Mouse (Mus musculus): ENCODE results near the gene Tia1. TPM values are rescaled to one million over a fixed set of nuclear protein-coding genes. Genes with fewer than 3 reads are reported as not detected.

Gene Tia1
- polyA plus RNA-seq, 1 experiment from 2014 or later = 235 TPM

- ATAC-seq (ENCODE audit: insufficient read depth, low FRiP score, low TSS enrichment) (no peak), DNase-seq (ENCODE audit: low spot score) (no peak)
- 44% methylated on average over 12 of the region's 12 CpGs for WGBS
- H3K36me3 ChIP-seq (ENCODE audit: control insufficient read depth, insufficient read depth, low read length) = no peaks in the 10 kb centered on the region
- peak overlapping the region; percentile 28; the same call in 1 of the 2 replicates for H3K4me3 ChIP-seq (ENCODE audit: low read depth, low read length)
- peak overlapping the region; percentile 33 for H3K4me2 ChIP-seq (ENCODE audit: low read depth)
- H3K9me3 ChIP-seq (ENCODE audit: control insufficient read depth, low read length) = no peaks in the 10 kb centered on the region
- no peaks in the 10 kb centered on the region for H3K27me3 ChIP-seq (ENCODE audit: control insufficient read depth, insufficient read depth, low read length)
- H3K27ac ChIP-seq (ENCODE audit: low read depth, low read length) = no peak overlapping the region
- no peak overlapping the region for H3K9ac ChIP-seq (ENCODE audit: low read length)
- H3K4me1 ChIP-seq (ENCODE audit: control insufficient read depth, insufficient read depth, low read length) = peaks cover 4% of the 10 kb centered on the region; the same call in 1 of the 2 replicates
These were observed 1.1 kb upstream of the Tia1 start for GRCm38 (mm10) chr6:86402681-86403607.

GRCm38 (mm10) chr6:86403728-86404099 is 305 bp upstream of the Tia1 start:
- no peaks in the 10 kb centered on the region for H3K9me3 ChIP-seq (ENCODE audit: control insufficient read depth, low read length)
- H3K36me3 ChIP-seq (ENCODE audit: control insufficient read depth, insufficient read depth, low read length) = no peaks in the 10 kb centered on the region
- peak overlapping the region; percentile 100; the same call in 1 of the 2 replicates for H3K27ac ChIP-seq (ENCODE audit: low read depth, low read length)
- H3K4me2 ChIP-seq (ENCODE audit: low read depth) = peak overlapping the region; percentile 33
- under 1% methylated on average over 15 of the region's 15 CpGs for WGBS
- H3K9ac ChIP-seq (ENCODE audit: low read length) = no peak overlapping the region; the same call in 1 of the 2 replicates
- peak overlapping the region; percentile 88 for H3K4me3 ChIP-seq (ENCODE audit: low read depth, low read length)
- ATAC-seq (ENCODE audit: insufficient read depth, low FRiP score, low TSS enrichment) (peak; percentile 81), DNase-seq (ENCODE audit: low spot score) (no peak)
- no peaks in the 10 kb centered on the region for H3K27me3 ChIP-seq (ENCODE audit: control insufficient read depth, insufficient read depth, low read length)
- peaks cover 4% of the 10 kb centered on the region; the same call in 1 of the 2 replicates for H3K4me1 ChIP-seq (ENCODE audit: control insufficient read depth, insufficient read depth, low read length)

GRCm38 (mm10) chr6:86404996-86405395 is 977 bp downstream of the Tia1 start:
- WGBS = under 1% methylated on average over 11 of the region's 11 CpGs
- no peak for ATAC-seq (ENCODE audit: insufficient read depth, low FRiP score, low TSS enrichment)
- Histone ChIP-seq H3K9ac (ENCODE audit: low read length) (peak overlapping the region; percentile 99), H3K27me3 (ENCODE audit: control insufficient read depth, insufficient read depth, low read length) (no peaks in the 10 kb centered on the region), H3K36me3 (ENCODE audit: control insufficient read depth, insufficient read depth, low read length) (no peaks in the 10 kb centered on the region), H3K4me1 (ENCODE audit: control insufficient read depth, insufficient read depth, low read length) (peaks cover 4% of the 10 kb centered on the region; the same call in 1 of the 2 replicates), H3K4me2 (ENCODE audit: low read depth) (peak overlapping the region; percentile 46), H3K4me3 (ENCODE audit: low read depth, low read length) (peak overlapping the region; percentile 88), H3K27ac (ENCODE audit: low read depth, low read length) (peak overlapping the region; percentile 100), H3K9me3 (ENCODE audit: control insufficient read depth, low read length) (no peaks in the 10 kb centered on the region)
- peak; percentile 37 for DNase-seq (ENCODE audit: low spot score)

- Histone ChIP-seq H3K9ac (ENCODE audit: low read length) (no peak overlapping the region), H3K4me1 (ENCODE audit: control insufficient read depth, insufficient read depth, low read length) (peaks cover 4% of the 10 kb centered on the region; the same call in 1 of the 2 replicates), H3K36me3 (ENCODE audit: control insufficient read depth, insufficient read depth, low read length) (no peaks in the 10 kb centered on the region), H3K27me3 (ENCODE audit: control insufficient read depth, insufficient read depth, low read length) (no peaks in the 10 kb centered on the region), H3K4me2 (ENCODE audit: low read depth) (peak overlapping the region; percentile 43), H3K9me3 (ENCODE audit: control insufficient read depth, low read length) (no peaks in the 10 kb centered on the region), H3K27ac (ENCODE audit: low read depth, low read length) (no peak overlapping the region), H3K4me3 (ENCODE audit: low read depth, low read length) (peak overlapping the region; percentile 88; the same call in 1 of the 2 replicates)
- ATAC-seq (ENCODE audit: insufficient read depth, low FRiP score, low TSS enrichment) (no peak), DNase-seq (ENCODE audit: low spot score) (no peak)
These were observed 2.3 kb downstream of the Tia1 start for GRCm38 (mm10) chr6:86406306-86406705.

- H3K36me3 ChIP-seq (ENCODE audit: control insufficient read depth, insufficient read depth, low read length) = peaks cover 10% of the 10 kb centered on the region
These were observed 14.7 kb downstream of the Tia1 start for GRCm38 (mm10) chr6:86418711-86419110.

DNA sequence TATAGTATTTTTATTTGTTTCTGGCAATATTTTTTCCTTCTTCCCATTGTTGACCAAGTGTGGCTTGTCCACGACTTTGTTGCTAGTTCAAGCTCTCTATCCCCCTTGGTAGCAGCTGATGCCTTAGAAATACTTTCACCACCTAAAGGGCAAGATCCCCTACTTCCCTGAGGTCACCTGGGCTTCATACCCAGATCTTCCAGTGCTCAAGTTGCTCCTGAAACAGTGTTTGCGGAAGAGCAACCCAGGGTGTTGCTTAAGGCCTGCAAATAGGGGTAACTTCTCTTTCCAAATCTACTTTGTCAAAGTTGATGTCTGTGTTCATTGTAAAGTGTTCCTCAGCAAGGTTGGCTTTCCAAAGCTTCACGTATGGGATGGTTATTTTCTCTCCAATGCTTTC is 15.2 kb downstream of the Tia1 start:
- Histone ChIP-seq H3K4me1 (ENCODE audit: control insufficient read depth, insufficient read depth, low read length) (no peaks in the 10 kb centered on the region), H3K36me3 (ENCODE audit: control insufficient read depth, insufficient read depth, low read length) (peaks cover 10% of the 10 kb centered on the region), H3K4me2 (ENCODE audit: low read depth) (no peak overlapping the region), H3K4me3 (ENCODE audit: low read depth, low read length) (no peak overlapping the region), H3K27ac (ENCODE audit: low read depth, low read length) (no peak overlapping the region), H3K9ac (ENCODE audit: low read length) (no peak overlapping the region), H3K27me3 (ENCODE audit: control insufficient read depth, insufficient read depth, low read length) (no peaks in the 10 kb centered on the region), H3K9me3 (ENCODE audit: control insufficient read depth, low read length) (no peaks in the 10 kb centered on the region)
- DNase-seq (ENCODE audit: low spot score) (no peak), ATAC-seq (ENCODE audit: insufficient read depth, low FRiP score, low TSS enrichment) (no peak)
- WGBS = 90% methylated on average over 3 of the region's 3 CpGs

More at GRCm38 (mm10) chr6:86418711-86419110, 14.7 kb downstream of the Tia1 start:
- ATAC-seq (ENCODE audit: insufficient read depth, low FRiP score, low TSS enrichment) (no peak), DNase-seq (ENCODE audit: low spot score) (no peak)
- H3K27me3 ChIP-seq (ENCODE audit: control insufficient read depth, insufficient read depth, low read length) = no peaks in the 10 kb centered on the region
- H3K9me3 ChIP-seq (ENCODE audit: control insufficient read depth, low read length) = no peaks in the 10 kb centered on the region
- WGBS = 96% methylated on average over 6 of the region's 6 CpGs
- H3K4me1 ChIP-seq (ENCODE audit: control insufficient read depth, insufficient read depth, low read length) = no peaks in the 10 kb centered on the region
- H3K4me2 ChIP-seq (ENCODE audit: low read depth) = no peak overlapping the region
- no peak overlapping the region for H3K4me3 ChIP-seq (ENCODE audit: low read depth, low read length)
- no peak overlapping the region for H3K27ac ChIP-seq (ENCODE audit: low read depth, low read length)
- H3K9ac ChIP-seq (ENCODE audit: low read length) = no peak overlapping the region

- peaks cover 13% of the 10 kb centered on the region for H3K36me3 ChIP-seq (ENCODE audit: control insufficient read depth, insufficient read depth, low read length)
- WGBS = 79% methylated on average over 6 of the region's 6 CpGs
- H3K4me3 ChIP-seq (ENCODE audit: low read depth, low read length) = no peak overlapping the region
- no peaks in the 10 kb centered on the region for H3K9me3 ChIP-seq (ENCODE audit: control insufficient read depth, low read length)
- no peaks in the 10 kb centered on the region for H3K27me3 ChIP-seq (ENCODE audit: control insufficient read depth, insufficient read depth, low read length)
- H3K4me2 ChIP-seq (ENCODE audit: low read depth) = no peak overlapping the region
- ATAC-seq (ENCODE audit: insufficient read depth, low FRiP score, low TSS enrichment) = no peak
- H3K27ac ChIP-seq (ENCODE audit: low read depth, low read length) = no peak overlapping the region
- peak; percentile 45 for DNase-seq (ENCODE audit: low spot score)
- no peak overlapping the region for H3K9ac ChIP-seq (ENCODE audit: low read length)
- H3K4me1 ChIP-seq (ENCODE audit: control insufficient read depth, insufficient read depth, low read length) = no peaks in the 10 kb centered on the region
These were observed 16.5 kb downstream of the Tia1 start for GRCm38 (mm10) chr6:86420491-86420890.

- H3K9ac ChIP-seq (ENCODE audit: low read length) = no peak within 1 kb of the TSS
- ATAC-seq (ENCODE audit: insufficient read depth, low FRiP score, low TSS enrichment) (no peak), DNase-seq (ENCODE audit: low spot score) (no peak)
- H3K4me2 ChIP-seq (ENCODE audit: low read depth) = no peak within 1 kb of the TSS
- H3K4me3 ChIP-seq (ENCODE audit: low read depth, low read length) = no peak within 1 kb of the TSS
- H3K4me1 ChIP-seq (ENCODE audit: control insufficient read depth, insufficient read depth, low read length) = no peaks in the 10 kb centered on the region
- H3K9me3 ChIP-seq (ENCODE audit: control insufficient read depth, low read length) = no peaks in the 10 kb centered on the region
- H3K27me3 ChIP-seq (ENCODE audit: control insufficient read depth, insufficient read depth, low read length) = no peaks in the 10 kb centered on the region
- 95% methylated on average over 1 of the region's 1 CpGs for WGBS
- no peak within 1 kb of the TSS for H3K27ac ChIP-seq (ENCODE audit: low read depth, low read length)
- peaks cover 19% of the 10 kb centered on the region for H3K36me3 ChIP-seq (ENCODE audit: control insufficient read depth, insufficient read depth, low read length)
These were observed 22.3 kb downstream of the Tia1 start, which contains the start of gene Gm44790 for GRCm38 (mm10) chr6:86426358-86426757. Gene Gm44790 (plus strand): TSS chr6:86426658.

DNA sequence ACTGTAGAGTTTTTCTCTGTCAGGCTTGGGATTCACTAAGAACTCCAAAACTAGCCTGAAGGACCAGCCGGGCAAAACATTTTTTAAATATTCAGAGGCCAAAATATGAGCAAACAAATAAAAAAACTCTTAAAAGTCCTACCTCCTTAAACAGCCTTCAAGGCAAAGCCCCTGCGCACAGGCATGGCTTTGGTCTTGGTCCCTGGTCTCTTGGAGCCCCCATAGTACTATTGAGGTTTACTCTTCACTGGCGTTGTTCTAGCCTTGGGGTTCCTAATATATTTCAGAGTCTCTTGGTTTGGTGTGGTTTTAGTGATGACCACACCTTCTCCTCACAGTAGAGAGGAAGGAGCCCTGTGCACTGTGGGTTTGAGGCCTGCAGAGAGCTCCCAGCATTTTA is 27.5 kb downstream of the Tia1 start:
- 94% methylated on average over 3 of the region's 3 CpGs for WGBS

More for the DNA sequence above, 27.5 kb downstream of the Tia1 start:
- H3K4me3 ChIP-seq (ENCODE audit: low read depth, low read length) = no peak overlapping the region
- no peak for DNase-seq (ENCODE audit: low spot score)
- no peaks in the 10 kb centered on the region for H3K27me3 ChIP-seq (ENCODE audit: control insufficient read depth, insufficient read depth, low read length)
- H3K27ac ChIP-seq (ENCODE audit: low read depth, low read length) = no peak overlapping the region
- H3K4me2 ChIP-seq (ENCODE audit: low read depth) = no peak overlapping the region
- no peak for ATAC-seq (ENCODE audit: insufficient read depth, low FRiP score, low TSS enrichment)
- H3K36me3 ChIP-seq (ENCODE audit: control insufficient read depth, insufficient read depth, low read length) = peaks cover 21% of the 10 kb centered on the region
- no peaks in the 10 kb centered on the region for H3K4me1 ChIP-seq (ENCODE audit: control insufficient read depth, insufficient read depth, low read length)
- H3K9ac ChIP-seq (ENCODE audit: low read length) = no peak overlapping the region
- no peaks in the 10 kb centered on the region for H3K9me3 ChIP-seq (ENCODE audit: control insufficient read depth, low read length)

All from neural tube, embryonic 11.5 days (tissue).